Mouse (Mus musculus) monocyte, adult 5-6 weeks (primary cell): Measurements from ENCODE around the gene Nisch. TPM values are rescaled to one million over a fixed set of nuclear protein-coding genes. Genes with fewer than 3 reads are reported as not detected.

Source experiments
- ATAC-seq: fragments of 153-309, 156-312 bp; replicated peaks from 2 replicates; pipeline ENCODE4 v1.8.0; 2017; ENCODE audit warnings: mild to moderate bottlenecking; ENCODE audit not compliant: low TSS enrichment, insufficient number of reproducible peaks, severe bottlenecking, poor library complexity, low FRiP score
- total RNA-seq: library from RNA; stranded (forward); fragments of 200-1000, 200-491, 200-594 nt; gene quantifications from 3 replicates; pipeline ENCODE4 v1.2.3, GENCODE M21; 2017

Gene Nisch
- total RNA-seq, 1 experiment from 2014 or later = 88.8 TPM

- no peak for ATAC-seq
Observed at GRCm38 (mm10) chr14:31197547-31198516, 18.9 kb downstream of the Nisch start.

DNA sequence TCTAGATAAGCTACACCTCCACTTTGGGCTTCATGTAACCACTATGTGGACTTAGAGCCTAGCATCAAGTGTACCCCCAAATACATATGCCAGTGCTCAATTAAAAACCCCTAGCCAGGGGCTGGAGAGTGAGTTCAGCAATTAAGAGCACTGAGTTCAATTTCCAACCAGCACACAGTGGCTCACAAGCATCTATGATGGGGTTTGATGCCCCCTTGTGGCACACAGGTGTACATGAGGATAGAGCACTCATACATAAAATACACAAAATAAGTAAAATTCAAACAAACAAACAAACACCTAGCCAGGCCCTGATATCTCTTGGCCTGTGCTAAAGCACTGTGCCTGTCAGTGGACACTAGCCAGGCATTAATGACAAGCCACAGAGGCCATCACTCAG is 20.8 kb downstream of the Nisch start:
- ATAC-seq = peak; percentile 63; the same call in 1 of the 2 replicates

DNA sequence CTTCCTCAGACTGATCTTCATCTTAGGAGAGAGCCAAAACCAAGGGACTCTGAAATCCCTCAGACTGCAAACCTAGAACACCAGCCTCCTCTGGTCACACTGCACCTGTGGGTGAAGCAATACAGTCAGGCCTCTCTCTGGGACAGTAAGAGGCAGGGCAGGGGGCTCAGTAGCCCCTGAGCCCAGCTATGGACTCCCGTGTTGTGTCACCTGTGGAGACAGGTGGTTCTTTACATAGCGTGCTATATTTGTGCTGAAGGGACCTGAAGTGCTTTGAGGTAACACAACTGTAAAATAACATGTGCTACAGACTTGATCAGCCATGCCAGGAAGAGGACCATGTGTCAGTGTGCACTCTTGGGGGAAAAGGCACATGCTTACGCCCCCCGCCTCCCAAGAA is 21.2 kb downstream of the Nisch start:
- ATAC-seq = no peak

DNA sequence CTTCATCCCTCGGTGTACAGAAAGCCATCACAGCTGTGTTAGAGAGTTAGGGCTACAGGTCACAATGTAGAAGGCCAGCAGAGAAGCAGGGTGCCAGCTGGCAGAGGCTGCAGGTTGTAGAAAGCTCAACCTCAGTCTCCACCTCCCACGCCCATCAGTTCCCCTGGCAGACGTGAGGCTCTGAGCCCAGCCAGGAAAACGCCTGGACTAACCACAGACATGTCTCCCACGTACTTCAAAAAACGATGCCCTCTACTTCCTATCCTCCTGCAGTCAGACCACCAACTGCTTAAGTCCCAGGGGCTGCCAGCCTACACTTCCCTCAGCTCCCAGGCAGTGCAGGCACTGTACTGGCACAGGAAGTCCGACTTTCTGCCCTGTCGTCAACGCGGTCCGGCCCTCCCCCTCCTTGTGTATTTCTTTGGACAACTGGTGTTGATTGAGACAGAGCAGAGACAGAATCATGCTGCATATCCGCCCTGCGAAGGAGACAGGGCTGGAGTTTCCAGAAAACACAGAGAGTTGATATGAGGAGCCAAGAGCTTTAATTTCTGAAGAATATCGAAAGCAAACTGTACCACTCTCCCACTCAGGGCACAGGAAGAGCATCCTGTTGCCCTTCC is 21.7 kb downstream of the Nisch start:
- no peak; the same call in 1 of the 2 replicates for ATAC-seq

GRCm38 (mm10) chr14:31194441-31194840 is 22.3 kb downstream of the Nisch start:
- ATAC-seq = no peak

DNA sequence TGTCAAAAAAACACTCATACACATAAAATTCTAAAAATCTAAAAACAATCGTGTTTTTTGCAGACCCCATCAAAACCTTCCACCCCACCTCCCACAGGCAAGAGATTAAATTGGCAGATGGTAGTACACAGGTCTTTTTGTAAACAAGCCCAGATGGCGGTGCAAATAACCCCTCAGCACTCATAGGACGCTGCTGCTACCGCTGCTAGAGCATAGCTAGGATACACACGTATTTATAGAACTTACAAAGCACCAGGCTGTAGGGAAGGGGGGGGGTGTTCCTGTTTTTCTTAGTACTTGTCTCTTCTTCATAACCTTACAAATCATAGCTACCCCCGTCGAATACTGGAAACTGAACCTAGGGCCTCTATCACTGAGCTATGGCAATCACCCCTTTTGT is 23.0 kb downstream of the Nisch start:
- ATAC-seq = no peak

DNA sequence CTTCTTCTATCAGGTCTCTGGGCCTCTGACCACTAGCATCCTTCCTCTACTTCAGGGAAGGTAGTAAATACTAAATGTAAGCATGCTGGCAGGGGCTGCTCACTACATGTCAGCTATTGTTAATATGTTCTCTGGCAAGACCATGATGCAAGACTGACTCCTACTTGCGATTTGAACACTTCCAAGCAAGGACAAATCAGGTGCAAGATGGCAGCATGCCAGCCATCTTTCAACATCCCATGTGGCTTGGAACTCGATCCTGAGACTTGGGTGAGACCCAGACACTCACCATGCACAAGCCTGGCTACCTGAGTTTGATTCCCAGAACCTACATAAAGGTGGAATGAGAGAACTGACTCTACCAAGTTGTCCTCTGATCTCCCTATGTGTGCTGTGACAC is 24.8 kb downstream of the Nisch start:
- no peak for ATAC-seq

DNA sequence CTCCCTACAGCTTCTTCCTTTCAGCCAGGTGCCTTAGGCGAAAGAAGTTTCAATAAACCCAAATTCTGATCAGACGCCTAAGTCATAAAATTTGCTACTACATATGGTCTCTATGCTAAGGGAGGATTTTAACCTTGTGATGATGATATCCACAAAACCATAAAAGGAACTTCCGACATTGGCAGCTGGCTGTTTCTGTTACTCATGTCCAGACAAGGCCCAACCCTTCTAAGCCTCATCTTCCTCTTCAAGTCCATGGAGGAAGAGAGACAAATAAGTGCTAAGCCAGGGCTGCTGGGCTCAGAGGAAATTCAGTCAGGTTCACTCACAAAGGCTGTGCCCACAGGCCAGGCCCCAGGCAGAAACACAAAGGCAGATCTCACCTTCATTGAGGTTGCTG is 27.4 kb downstream of the Nisch start:
- 0 out of 2 replicates have a peak, but pooled peaks have one; percentile 48 for ATAC-seq

DNA sequence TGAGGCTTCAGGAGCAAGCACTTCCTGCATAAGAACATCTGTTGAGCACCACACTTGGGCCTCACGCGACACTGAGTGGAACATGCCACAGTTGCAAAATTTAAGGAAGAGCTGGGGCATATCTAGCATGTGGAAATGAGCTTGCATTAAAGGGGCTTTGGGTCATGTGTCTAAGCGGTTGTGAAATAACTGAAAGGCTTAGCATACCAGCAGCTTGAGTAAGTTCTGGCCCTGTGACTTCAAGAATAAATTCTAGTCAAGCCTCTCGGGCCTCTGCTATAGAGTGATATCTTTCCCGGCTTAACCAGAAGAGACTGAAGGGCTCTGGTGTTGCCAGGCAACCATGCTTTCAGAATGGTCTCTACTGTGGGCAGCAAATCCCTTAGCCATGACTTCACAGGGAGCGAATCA is 28.0 kb downstream of the Nisch start:
- ATAC-seq = peak; percentile 22; the same call in 1 of the 2 replicates

- ATAC-seq = no peak
Observed at GRCm38 (mm10) chr14:31186656-31187055, 30.1 kb downstream of the Nisch start.

GRCm38 (mm10) chr14:31184195-31184594 is 32.6 kb downstream of the Nisch start:
- no peak for ATAC-seq

DNA sequence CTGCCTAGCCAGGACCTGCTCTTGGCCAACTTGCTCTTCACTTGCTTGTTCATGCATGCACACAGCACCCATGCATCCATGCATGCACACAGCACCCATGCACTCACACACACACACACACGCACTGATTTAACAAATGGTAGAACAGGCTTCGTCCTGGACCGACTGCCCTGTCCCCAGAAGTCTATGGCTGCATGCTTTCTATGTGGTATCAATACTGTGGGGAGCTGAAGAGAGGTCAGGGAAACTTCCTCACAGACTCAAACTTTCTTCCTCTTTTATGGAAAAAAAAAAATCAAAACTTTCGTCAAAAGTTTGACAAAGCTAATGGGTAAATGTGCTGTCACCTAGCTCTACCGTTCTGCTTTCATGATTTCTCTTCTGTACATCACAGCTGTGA is 33.2 kb downstream of the Nisch start:
- peak; percentile 62; the same call in 1 of the 2 replicates for ATAC-seq

DNA sequence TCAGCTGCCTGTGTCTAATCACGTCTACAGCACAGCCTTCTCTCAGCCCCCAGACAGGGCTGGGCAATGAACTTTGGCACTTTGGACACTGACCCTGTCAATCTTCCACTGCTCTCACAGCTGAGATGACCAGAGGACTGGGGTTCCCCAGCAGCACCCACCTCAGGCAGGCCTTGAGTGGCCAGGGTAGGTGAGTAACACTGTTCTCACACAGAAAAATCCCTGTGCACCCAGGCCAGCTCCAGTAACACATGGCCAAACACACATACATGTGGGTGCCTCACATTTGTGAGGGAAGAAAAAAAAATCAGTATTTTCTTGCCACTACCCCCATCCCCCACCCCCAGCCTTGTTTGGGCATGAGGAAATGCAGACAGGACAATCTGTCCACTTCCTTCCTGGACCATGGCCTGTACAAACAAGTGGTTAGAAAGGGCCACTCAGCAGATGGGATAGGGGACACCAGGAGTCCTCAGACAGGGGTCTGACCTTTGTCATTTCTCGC is 33.9 kb downstream of the Nisch start:
- ATAC-seq = no peak

DNA sequence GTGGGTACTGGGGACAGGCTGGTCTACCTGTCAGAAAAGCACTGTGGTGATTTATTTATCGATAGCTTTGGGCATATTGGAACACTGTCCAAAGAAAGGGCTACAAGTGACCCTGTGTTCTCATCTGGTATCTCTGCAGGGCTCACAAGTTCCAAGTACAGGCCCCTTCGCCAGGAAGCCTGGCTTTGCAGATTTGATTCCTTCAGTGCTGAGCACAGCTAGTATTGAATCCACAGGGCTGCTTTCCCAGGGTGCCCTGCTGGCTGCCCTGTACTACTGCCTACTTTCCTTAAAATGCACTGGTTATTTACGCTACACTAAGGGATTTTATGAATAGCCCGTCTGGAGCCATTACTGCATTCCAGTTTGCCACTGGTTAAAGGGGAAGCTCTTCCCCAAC is 35.2 kb downstream of the Nisch start:
- no peak for ATAC-seq

GRCm38 (mm10) chr14:31179677-31180365 is 36.9 kb downstream of the Nisch start:
- ATAC-seq = no peak

DNA sequence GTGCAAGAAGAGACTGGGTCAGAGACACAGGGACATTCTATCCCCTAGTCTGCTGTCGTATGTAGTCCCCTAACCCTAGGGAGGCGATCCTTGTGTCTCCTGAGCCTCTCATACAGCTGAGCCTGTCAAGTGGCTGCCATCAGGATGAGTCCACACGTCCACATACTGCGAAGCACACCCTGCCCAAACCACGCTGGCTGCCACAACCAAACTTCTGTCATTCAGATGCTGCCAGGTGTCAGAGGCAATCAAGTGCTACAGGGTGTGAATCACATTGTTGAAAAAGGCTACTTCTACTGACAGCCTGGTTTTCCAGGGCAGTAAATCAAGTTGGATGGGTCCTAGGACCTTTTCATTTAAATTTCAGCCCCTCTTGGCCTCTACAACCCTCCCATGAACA is 39.0 kb downstream of the Nisch start:
- ATAC-seq = no peak

GRCm38 (mm10) chr14:31177287-31177686 is 39.5 kb downstream of the Nisch start:
- no peak for ATAC-seq

DNA sequence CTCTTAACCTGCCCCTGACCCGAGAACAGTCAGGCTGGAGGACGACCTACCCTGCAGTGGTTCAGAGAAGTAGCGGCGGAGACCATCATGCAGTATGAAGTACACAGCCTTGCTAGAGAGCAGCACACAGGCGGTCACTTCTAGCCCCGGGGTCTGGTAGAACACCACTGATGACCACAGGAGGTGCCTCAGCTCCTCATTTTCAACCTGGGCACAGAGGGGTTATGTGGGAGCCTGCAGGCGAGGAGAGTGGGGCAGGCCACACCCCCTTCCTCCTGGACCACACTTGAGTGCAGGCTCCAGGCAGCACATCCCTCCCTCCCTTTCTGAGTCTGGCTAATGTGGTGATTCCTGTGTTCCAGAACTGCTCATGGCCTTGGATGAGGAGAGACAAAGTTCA is 43.2 kb downstream of the Nisch start:
- ATAC-seq = no peak

- ATAC-seq = no peak
Observed at GRCm38 (mm10) chr14:31172781-31173455, 43.8 kb downstream of the Nisch start.
